Mouse (Mus musculus) kidney, adult 2 months (tissue): ENCODE measurements around the gene Cdkn2aipnl. TPM values are rescaled to one million over a fixed set of nuclear protein-coding genes. Genes with fewer than 3 reads are reported as not detected.

ENCODE experiments used
- DNase-seq: peaks from one replicate; pipeline ENCODE4 v3.0.0; 2021
- H3K27ac ChIP-seq: fragments of 200-500 bp; 2 replicates; pipeline ENCODE4 v1.5.1; 2012; ENCODE audit warnings: low read depth, low read length, control low read depth, inconsistent platforms; ENCODE audit not compliant: insufficient read depth
- H3K27me3 ChIP-seq: fragments of 200-500 bp; replicated peaks from 2 replicates; pipeline ENCODE4 v1.6.1; 2012; ENCODE audit warnings: mild to moderate bottlenecking, moderate library complexity, low read length, inconsistent platforms; ENCODE audit not compliant: control insufficient read depth, insufficient read depth
- H3K36me3 ChIP-seq: fragments of 200-500 bp; 2 replicates; pipeline ENCODE4 v1.6.1; 2012; ENCODE audit warnings: mild to moderate bottlenecking, moderate library complexity, low read length, inconsistent platforms; ENCODE audit not compliant: control insufficient read depth, insufficient read depth
- H3K4me1 ChIP-seq: fragments of 200-500 bp; 2 replicates; pipeline ENCODE4 v1.6.1; 2011; ENCODE audit warnings: low read length; ENCODE audit not compliant: control insufficient read depth, insufficient read depth
- H3K4me3 ChIP-seq: fragments of 200-500 bp; 2 replicates; pipeline ENCODE4 v1.5.1; 2011; ENCODE audit warnings: mild to moderate bottlenecking, low read depth, low read length, control low read depth; ENCODE audit not compliant: insufficient read depth
- CTCF ChIP-seq: fragments of 200-500 bp; conservative IDR thresholded peaks from 2 replicates; pipeline ENCODE4 v1.5.1; 2011; ENCODE audit warnings: low read depth, mild to moderate bottlenecking, control low read depth, low read length, moderate library complexity, mixed read lengths; ENCODE audit not compliant: insufficient read depth, insufficient read length
- POLR2A ChIP-seq: fragments of 200-500 bp; IDR thresholded peaks from one replicate; pipeline ENCODE4 v1.6.1; 2011; ENCODE audit warnings: low read depth, low read length, control low read depth
- WGBS: fragments of 180-500 bp; shearing (Covaris S2); methylation state at CpG from one replicate; pipeline ENCODE4 v1.1.7; 2018; 5-methylcytosine and 5-hydroxymethylcytosine counted together
- polyA plus RNA-seq: library from polyadenylated mRNA; depleted of rRNA; stranded (reverse); fragments of >200 nt; gene quantifications from 2 replicates; pipeline ENCODE4 v1.2.3, GENCODE M21; 2012

Cdkn2aipnl gene
- polyA plus RNA-seq, 1 experiment = 17.2 TPM

DNA sequence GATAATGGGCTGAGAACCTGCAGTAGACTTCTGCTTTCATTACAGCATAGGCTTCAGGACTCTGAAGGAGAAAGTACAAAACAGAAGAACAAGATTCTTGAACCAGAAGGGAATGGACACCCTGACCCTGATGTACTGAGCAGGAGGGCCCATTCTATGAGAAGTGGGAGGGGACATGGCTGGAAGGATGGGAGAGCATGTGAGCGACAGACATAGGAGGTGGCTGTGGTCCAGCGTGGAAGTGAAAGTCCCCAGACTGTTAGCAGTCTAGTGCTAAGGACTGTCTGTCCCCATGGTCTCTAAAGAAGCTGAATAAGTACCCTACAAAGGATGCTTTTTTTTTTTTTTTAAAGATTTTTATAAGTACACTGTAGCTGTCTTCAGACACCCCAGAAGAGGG, 40.4 kb upstream of the Cdkn2aipnl start:
- Histone ChIP-seq H3K27me3 (no peaks in the 10 kb centered on the region), H3K36me3 (no peaks in the 10 kb centered on the region), H3K27ac (no peak overlapping the region), H3K4me1 (no peaks in the 10 kb centered on the region), H3K4me3 (no peak overlapping the region)
- WGBS = 77% methylated on average over 2 of the region's 2 CpGs
- TF ChIP-seq POLR2A = no peak
- TF ChIP-seq CTCF = no peak
- DNase-seq = no peak

DNA sequence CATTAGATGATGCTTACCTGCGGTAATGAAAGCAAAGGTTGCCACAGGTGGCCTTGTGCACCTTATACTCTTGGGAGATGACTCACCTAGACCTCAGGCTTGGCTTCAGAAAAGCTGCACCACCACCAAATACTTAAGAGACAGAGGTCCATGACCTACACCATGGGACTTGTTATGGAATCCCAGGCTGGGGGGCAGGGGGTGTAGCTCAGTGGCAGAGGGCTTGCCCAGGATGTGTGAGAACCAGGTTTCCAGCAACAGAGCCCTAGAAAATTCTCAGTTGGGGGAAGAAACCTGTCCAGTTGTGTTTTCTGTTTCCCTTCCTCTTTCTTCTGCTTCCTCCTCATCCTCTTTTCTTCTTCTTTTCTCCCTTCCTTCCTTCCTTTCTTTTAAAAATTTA, 36.3 kb upstream of the Cdkn2aipnl start:
- no peak for TF ChIP-seq CTCF
- TF ChIP-seq POLR2A = no peak
- Histone ChIP-seq H3K36me3 (no peaks in the 10 kb centered on the region), H3K27me3 (no peaks in the 10 kb centered on the region), H3K4me3 (no peak overlapping the region), H3K4me1 (no peaks in the 10 kb centered on the region), H3K27ac (0 out of 2 replicates have a peak overlapping the region, but pooled peaks have one; percentile 29)
- WGBS = 95% methylated on average over 1 of the region's 1 CpGs
- no peak for DNase-seq

DNA sequence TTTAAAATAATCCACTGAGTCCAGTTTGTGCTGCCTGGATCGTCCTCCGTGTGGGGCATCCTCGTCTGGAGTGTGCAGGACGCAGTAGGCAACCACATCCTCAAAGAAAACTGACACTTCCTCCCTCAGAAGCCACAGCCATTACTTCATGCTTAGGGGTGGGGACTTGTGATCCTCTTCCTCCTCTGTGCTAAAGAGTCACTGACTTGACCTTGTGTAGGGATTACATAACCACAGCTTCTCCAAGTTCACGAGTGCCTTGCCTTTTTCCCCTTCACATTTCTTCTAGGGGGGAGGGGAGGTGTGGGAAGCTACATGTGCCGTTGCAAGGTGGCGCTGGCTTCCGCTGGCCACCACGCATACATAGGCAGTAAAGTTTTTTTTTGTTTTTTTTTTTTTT, 35.7 kb upstream of the Cdkn2aipnl start:
- TF ChIP-seq POLR2A (no peak), CTCF (no peak)
- Histone ChIP-seq H3K27ac (no peak overlapping the region), H3K4me1 (no peaks in the 10 kb centered on the region), H3K4me3 (no peak overlapping the region), H3K36me3 (no peaks in the 10 kb centered on the region), H3K27me3 (no peaks in the 10 kb centered on the region)
- WGBS = 69% methylated on average over 9 of the region's 9 CpGs
- DNase-seq = peak; percentile 51

DNA sequence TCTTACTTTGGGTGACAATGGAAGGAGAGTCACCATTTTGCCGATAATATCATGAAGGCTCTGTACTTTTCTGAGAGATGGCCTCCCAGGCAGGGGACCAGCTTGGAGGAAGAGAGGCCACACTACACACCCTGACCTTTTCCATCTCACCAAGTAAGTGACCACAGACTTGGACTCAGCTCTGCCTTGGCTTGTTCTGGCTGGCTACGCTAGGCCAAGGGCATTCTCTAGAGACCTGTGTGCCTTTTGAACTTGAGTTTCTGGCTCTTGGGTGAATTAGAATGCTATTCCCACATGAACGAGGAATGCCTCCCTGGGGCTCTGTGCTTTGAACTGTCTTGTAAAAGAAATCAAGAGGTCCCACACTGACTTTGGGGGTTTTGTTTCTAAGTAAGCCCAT, 33.2 kb upstream of the Cdkn2aipnl start:
- TF ChIP-seq POLR2A = no peak
- no peak overlapping the region for H3K4me3 ChIP-seq
- H3K36me3 ChIP-seq = no peaks in the 10 kb centered on the region
- DNase-seq = no peak
- H3K4me1 ChIP-seq = peaks cover 11% of the 10 kb centered on the region; the same call in 1 of the 2 replicates
- 90% methylated on average over 3 of the region's 3 CpGs for WGBS
- no peak overlapping the region for H3K27ac ChIP-seq
- H3K27me3 ChIP-seq = no peaks in the 10 kb centered on the region

DNA sequence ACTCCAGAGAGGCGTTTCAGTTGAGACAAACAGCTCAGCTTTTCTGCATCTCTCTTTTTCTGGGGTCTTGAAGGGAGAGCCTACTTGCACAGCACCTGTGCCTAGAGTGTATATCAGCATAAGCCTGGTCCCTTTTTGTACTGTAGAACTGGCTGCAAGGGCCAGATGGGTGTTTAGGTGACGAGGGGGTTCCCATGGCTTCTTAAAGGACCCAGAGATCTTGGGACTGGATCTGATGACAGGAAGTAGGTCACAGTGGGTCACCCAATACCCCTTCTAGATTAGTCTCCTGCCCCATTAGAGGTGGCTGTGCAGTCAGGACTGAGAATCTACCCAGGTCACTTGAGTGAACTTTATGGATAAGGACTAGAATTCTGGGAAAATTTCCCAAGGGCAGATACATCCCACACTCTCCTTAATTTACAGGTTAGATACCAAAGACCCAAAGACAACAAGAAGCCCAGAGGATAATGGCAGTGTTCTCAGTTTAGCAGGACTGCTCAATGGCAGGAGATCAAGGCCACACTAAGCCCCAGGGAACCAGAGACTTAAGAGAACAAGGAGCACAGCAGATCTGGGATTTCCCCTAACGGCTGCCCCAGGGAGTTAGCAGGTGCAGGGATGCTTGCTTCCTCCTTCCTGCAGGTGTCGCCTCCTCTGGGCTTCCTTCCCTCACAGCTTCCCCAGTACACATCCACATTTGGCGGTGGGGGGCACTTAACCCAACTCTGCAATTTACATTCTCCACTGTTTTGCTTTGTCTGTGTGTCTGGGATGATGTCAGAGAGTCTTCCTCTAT, 31.6 kb upstream of the Cdkn2aipnl start:
- H3K36me3 ChIP-seq = no peaks in the 10 kb centered on the region
- H3K27ac ChIP-seq = no peak overlapping the region
- peaks cover 16% of the 10 kb centered on the region for H3K4me1 ChIP-seq
- H3K4me3 ChIP-seq = no peak overlapping the region
- H3K27me3 ChIP-seq = no peaks in the 10 kb centered on the region
- WGBS = 79% methylated on average over 5 of the region's 5 CpGs
- TF ChIP-seq CTCF (no peak), POLR2A (no peak)
- DNase-seq = no peak

- no peaks in the 10 kb centered on the region for H3K27me3 ChIP-seq
- TF ChIP-seq CTCF (no peak), POLR2A (no peak)
- DNase-seq = peak; percentile 75
- H3K4me1 ChIP-seq = peaks cover 16% of the 10 kb centered on the region
- WGBS = 52% methylated on average over 6 of the region's 6 CpGs
- no peaks in the 10 kb centered on the region for H3K36me3 ChIP-seq
- H3K27ac ChIP-seq = no peak overlapping the region
- no peak overlapping the region for H3K4me3 ChIP-seq
Observed at GRCm38 (mm10) chr11:51937361-51937781, 30.1 kb upstream of the Cdkn2aipnl start.

GRCm38 (mm10) chr11:51938817-51939589, 28.5 kb upstream of the Cdkn2aipnl start:
- no peak for TF ChIP-seq POLR2A
- TF ChIP-seq CTCF = no peak
- H3K36me3 ChIP-seq = no peaks in the 10 kb centered on the region
- H3K4me1 ChIP-seq = peaks cover 16% of the 10 kb centered on the region
- no peaks in the 10 kb centered on the region for H3K27me3 ChIP-seq
- no peak overlapping the region for H3K27ac ChIP-seq
- WGBS = 70% methylated on average over 12 of the region's 12 CpGs
- no peak overlapping the region for H3K4me3 ChIP-seq
- no peak for DNase-seq

DNA sequence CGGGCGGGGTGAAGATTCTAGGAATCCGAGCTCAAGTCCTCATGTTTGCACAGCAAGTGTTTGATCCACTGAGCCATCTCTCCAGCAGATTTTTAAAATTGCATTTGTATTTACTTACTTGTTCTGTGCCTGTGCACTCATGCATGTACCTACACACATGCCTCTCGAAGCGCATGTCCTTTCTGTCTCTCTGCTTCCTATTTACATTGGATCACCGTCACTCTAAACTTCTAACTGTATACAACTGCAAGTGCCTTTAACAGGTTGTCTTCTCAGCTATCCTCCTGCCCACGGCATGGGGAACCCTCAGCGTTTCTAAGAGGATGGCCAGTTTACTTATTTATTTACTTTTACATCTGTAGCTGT, 27.9 kb upstream of the Cdkn2aipnl start:
- no peak overlapping the region for H3K4me3 ChIP-seq
- H3K27ac ChIP-seq = no peak overlapping the region
- TF ChIP-seq CTCF (no peak), POLR2A (no peak)
- WGBS = 57% methylated on average over 8 of the region's 8 CpGs
- H3K27me3 ChIP-seq = no peaks in the 10 kb centered on the region
- H3K36me3 ChIP-seq = no peaks in the 10 kb centered on the region
- H3K4me1 ChIP-seq = peaks cover 16% of the 10 kb centered on the region
- no peak for DNase-seq
